In the genomic region with DNA sequence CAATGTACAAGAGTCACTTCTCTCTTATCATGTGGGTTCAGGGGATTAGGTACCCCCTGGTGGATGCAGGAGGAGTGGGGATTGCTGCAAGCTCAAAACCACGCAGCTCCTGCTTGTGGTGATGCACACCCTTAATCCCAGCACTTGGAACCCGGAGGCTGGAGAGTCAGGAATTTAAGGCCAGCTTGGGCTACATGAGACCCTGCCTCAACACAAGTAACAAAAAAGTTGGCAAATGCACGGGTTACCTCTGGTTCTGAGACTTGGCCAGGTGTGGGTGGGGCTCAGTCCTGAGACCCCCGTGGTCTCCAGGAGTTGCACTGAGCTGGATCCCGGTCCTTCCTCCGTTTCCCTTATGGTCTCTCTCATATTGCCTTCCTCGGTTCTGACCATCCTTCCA, we compare ENCODE assay signal across 11 mouse cellular contexts. TPM values are rescaled to one million over a fixed set of nuclear protein-coding genes. Genes with fewer than 3 reads are reported as not detected.
DNase-seq lines count a peak whose midpoint lies in the region; ATAC-seq and TF ChIP-seq lines count a peak whose summit lies in the region.
"Had no signal": no experiment of that assay in that cellular context is flagged by ENCODE, and none has a peak within 500 bp of the region (broad histone marks: within the 10 kb centered on the region; RNA-seq: fewer than 3 reads in every experiment).

No protein-coding gene starts in this region.

- no peak overlapping the region for H3K27ac ChIP-seq in heart, embryonic 12.5 days (ENCODE audit: poor library complexity, severe bottlenecking)
- no peak overlapping the region for H3K27ac ChIP-seq in heart, embryonic 10.5 days
- H3K27ac ChIP-seq in lung, embryonic 14.5 days (ENCODE audit: low read depth), result 0 out of 2 replicates have a peak overlapping the region, but pooled peaks have one; percentile 60
- peak overlapping the region; percentile 91 for H3K27ac ChIP-seq in bone marrow macrophage, adult 2 months (ENCODE audit: insufficient read depth, low read depth, low read length)
- peak overlapping the region; percentile 84; the same call in 1 of the 2 replicates for H3K27ac ChIP-seq in small intestine, adult 2 months (ENCODE audit: insufficient read depth, low read depth, low read length)
- H3K27ac ChIP-seq: liver, embryonic 15.5 days; midbrain, embryonic 15.5 days had no signal

- no peak for DNase-seq in heart, embryonic 10.5 days (ENCODE audit: low spot score)
- no peak for DNase-seq in lung, embryonic 14.5 days
- no peak for DNase-seq in lung, postnatal 10 days
- DNase-seq in adrenal gland, adult 18-20 months (ENCODE audit: low spot score in 2 of 2), result no peak
- DNase-seq: cerebellum, postnatal 36 days; gastrocnemius, postnatal 36 days had no signal

- peaks cover 5% of the 10 kb centered on the region for H3K27me3 ChIP-seq in heart, embryonic 12.5 days (replicated peaks)
- H3K27me3 ChIP-seq in heart, embryonic 10.5 days (ENCODE audit: insufficient read depth, poor library complexity, severe bottlenecking), result peaks cover 24% of the 10 kb centered on the region; the same call in 1 of the 2 replicates
- H3K27me3 ChIP-seq in lung, embryonic 14.5 days (ENCODE audit: insufficient read depth, low read length), result no peaks in the 10 kb centered on the region
- no peaks in the 10 kb centered on the region for H3K27me3 ChIP-seq in small intestine, adult 2 months (ENCODE audit: control insufficient read depth, insufficient read depth, low read length)

- no peaks in the 10 kb centered on the region for H3K9me3 ChIP-seq in heart, embryonic 12.5 days (replicated peaks)
- H3K9me3 ChIP-seq in heart, embryonic 10.5 days, result no peaks in the 10 kb centered on the region
- H3K9me3 ChIP-seq in lung, embryonic 14.5 days (ENCODE audit: low read depth, low read length), result no peaks in the 10 kb centered on the region
- H3K9me3 ChIP-seq: liver, embryonic 15.5 days; midbrain, embryonic 15.5 days had no signal

- H3K4me3 ChIP-seq in heart, embryonic 12.5 days, result no peak overlapping the region
- no peak overlapping the region for H3K4me3 ChIP-seq in heart, embryonic 10.5 days
- H3K4me3 ChIP-seq in lung, embryonic 14.5 days (ENCODE audit: low read depth, low read length), result no peak overlapping the region
- H3K4me3 ChIP-seq in bone marrow macrophage, adult 2 months (ENCODE audit: insufficient read depth, low read length), result no peak overlapping the region
- no peak overlapping the region for H3K4me3 ChIP-seq in small intestine, adult 2 months (ENCODE audit: low read depth, low read length)
- H3K4me3 ChIP-seq: liver, embryonic 15.5 days; midbrain, embryonic 15.5 days had no signal

- TF ChIP-seq CTCF in lung, embryonic 14.5 days (IDR thresholded peaks at IDR 0.05; ENCODE audit: low read depth), result no peak; the same call in 1 of the 2 replicates
- no peak for TF ChIP-seq CTCF in bone marrow macrophage, adult 2 months (IDR thresholded peaks at IDR 0.05; ENCODE audit: low read depth, low read length)
- no peak for TF ChIP-seq CTCF in small intestine, adult 2 months (IDR thresholded peaks at IDR 0.05; ENCODE audit: extremely low read depth, insufficient read length, insufficient replicate concordance, low read depth, low read length)

- no peak for TF ChIP-seq POLR2A in bone marrow macrophage, adult 2 months (IDR thresholded peaks at IDR 0.05; ENCODE audit: borderline replicate concordance, low read depth, low read length)
- no peak for TF ChIP-seq POLR2A in small intestine, adult 2 months (IDR thresholded peaks at IDR 0.05; ENCODE audit: low read depth, low read length)

- peaks cover 48% of the 10 kb centered on the region for H3K4me1 ChIP-seq in heart, embryonic 12.5 days (replicated peaks)
- H3K4me1 ChIP-seq in heart, embryonic 10.5 days, result peaks cover 62% of the 10 kb centered on the region
- H3K4me1 ChIP-seq in lung, embryonic 14.5 days (ENCODE audit: insufficient read depth), result peaks cover 14% of the 10 kb centered on the region
- H3K4me1 ChIP-seq in bone marrow macrophage, adult 2 months (ENCODE audit: control insufficient read depth, insufficient read depth, low read length), result peaks cover 55% of the 10 kb centered on the region
- peaks cover 34% of the 10 kb centered on the region for H3K4me1 ChIP-seq in small intestine, adult 2 months (ENCODE audit: control insufficient read depth, insufficient read depth, insufficient read length, low read length)

- 63% methylated on average over 7 of the region's 7 CpGs for WGBS in heart, embryonic 12.5 days
- WGBS in heart, embryonic 10.5 days, result 69% methylated on average over 7 of the region's 7 CpGs
- 70% methylated on average over 7 of the region's 7 CpGs for WGBS in lung, embryonic 14.5 days
- 76% methylated on average over 7 of the region's 7 CpGs for WGBS in small intestine, adult 2 months

- H3K4me2 ChIP-seq in heart, embryonic 12.5 days, result no peak overlapping the region
- H3K4me2 ChIP-seq in lung, embryonic 14.5 days, result no peak overlapping the region
- H3K4me2 ChIP-seq: liver, embryonic 15.5 days; midbrain, embryonic 15.5 days had no signal

- H3K36me3 ChIP-seq in heart, embryonic 12.5 days, result 0 out of 2 replicates have a peak, but pooled peaks cover 4% of the 10 kb centered on the region
- no peaks in the 10 kb centered on the region for H3K36me3 ChIP-seq in heart, embryonic 10.5 days
- no peaks in the 10 kb centered on the region for H3K36me3 ChIP-seq in lung, embryonic 14.5 days (ENCODE audit: insufficient read depth)
- H3K36me3 ChIP-seq in small intestine, adult 2 months (ENCODE audit: control insufficient read depth, insufficient read depth, low read length), result 0 out of 2 replicates have a peak, but pooled peaks cover 2% of the 10 kb centered on the region
- H3K36me3 ChIP-seq: midbrain, embryonic 15.5 days had no signal

- no peak for ATAC-seq in heart, embryonic 12.5 days (ENCODE audit: insufficient number of reproducible peaks, low FRiP score)
- no peak for ATAC-seq in lung, embryonic 14.5 days (ENCODE audit: insufficient read depth)
- ATAC-seq: midbrain, embryonic 15.5 days had no signal

- H3K9ac ChIP-seq in heart, embryonic 12.5 days, result 0 out of 2 replicates have a peak overlapping the region, but pooled peaks have one; percentile 14
- no peak overlapping the region for H3K9ac ChIP-seq in lung, embryonic 14.5 days
- H3K9ac ChIP-seq: liver, embryonic 15.5 days; midbrain, embryonic 15.5 days had no signal

RNA-seq across cellular contexts. Expression of gene Slc8b1, which starts 4.5 kb away (rescaled TPM):
- 4.3 and 4.5 TPM in 2 replicates for polyA plus RNA-seq in heart, embryonic 12.5 days (2016; fragmentation: Nextera tagmentation; extraction: Ambion mirVana)
- 4.2 and 5.9 TPM in 2 replicates for polyA plus RNA-seq in heart, embryonic 10.5 days (2016; fragmentation: Nextera tagmentation; extraction: Ambion mirVana)
- 2.7 and 3.6 TPM in 2 replicates for polyA plus RNA-seq in lung, embryonic 14.5 days (2014; fragmentation: Nextera tagmentation; extraction: Ambion mirVana)
- polyA plus RNA-seq in bone marrow macrophage, adult 2 months (2012; ENCODE audit: insufficient read depth, insufficient read length, missing spikeins), result 73.1 and 79.4 TPM in 2 replicates
- 8.0 and 12.1 TPM in 2 replicates for polyA plus RNA-seq in small intestine, adult 2 months (2012; rRNA removed)
- total RNA-seq in adrenal gland, adult 18-20 months (2021), result 10 to 100 TPM; 26.4 to 31.7 TPM

RNA-seq across cellular contexts. Expression of gene Plbd2, which starts 12.0 kb away (rescaled TPM):
- polyA plus RNA-seq in heart, embryonic 12.5 days (2016; fragmentation: Nextera tagmentation; extraction: Ambion mirVana), result 47.4 and 50.6 TPM in 2 replicates
- 43.9 and 46.6 TPM in 2 replicates for polyA plus RNA-seq in heart, embryonic 10.5 days (2016; fragmentation: Nextera tagmentation; extraction: Ambion mirVana)
- polyA plus RNA-seq in lung, embryonic 14.5 days (2014; fragmentation: Nextera tagmentation; extraction: Ambion mirVana), result 46.3 and 49.6 TPM in 2 replicates
- 46.8 and 55.1 TPM in 2 replicates for polyA plus RNA-seq in bone marrow macrophage, adult 2 months (2012; ENCODE audit: insufficient read depth, insufficient read length, missing spikeins)
- polyA plus RNA-seq in small intestine, adult 2 months (2012; rRNA removed), result 19.9 and 24.3 TPM in 2 replicates
- total RNA-seq in adrenal gland, adult 18-20 months (2021), result 10 to 100 TPM; 76.9 to 90.1 TPM

RNA-seq across cellular contexts. Expression of gene Sds, which starts 39.1 kb away (rescaled TPM):
- polyA plus RNA-seq in heart, embryonic 12.5 days (2016; fragmentation: Nextera tagmentation; extraction: Ambion mirVana), result not detected in 2 replicates
- polyA plus RNA-seq in heart, embryonic 10.5 days (2016; fragmentation: Nextera tagmentation; extraction: Ambion mirVana), result 0.16 and 0.23 TPM in 2 replicates
- not detected in 2 replicates for polyA plus RNA-seq in lung, embryonic 14.5 days (2014; fragmentation: Nextera tagmentation; extraction: Ambion mirVana)
- not detected in 2 replicates for polyA plus RNA-seq in bone marrow macrophage, adult 2 months (2012; ENCODE audit: insufficient read depth, insufficient read length, missing spikeins)
- not detected in 2 replicates for polyA plus RNA-seq in small intestine, adult 2 months (2012; rRNA removed)
- total RNA-seq in adrenal gland, adult 18-20 months (2021), result not detected
- polyA plus RNA-seq: midbrain, embryonic 15.5 days had no signal

RNA-seq across cellular contexts. Expression of gene Sdsl, which starts 42.8 kb away (rescaled TPM):
- 9.1 and 10.6 TPM in 2 replicates for polyA plus RNA-seq in heart, embryonic 12.5 days (2016; fragmentation: Nextera tagmentation; extraction: Ambion mirVana)
- polyA plus RNA-seq in heart, embryonic 10.5 days (2016; fragmentation: Nextera tagmentation; extraction: Ambion mirVana), result 7.5 and 7.7 TPM in 2 replicates
- 3.3 and 4.7 TPM in 2 replicates for polyA plus RNA-seq in lung, embryonic 14.5 days (2014; fragmentation: Nextera tagmentation; extraction: Ambion mirVana)
- polyA plus RNA-seq in bone marrow macrophage, adult 2 months (2012; ENCODE audit: insufficient read depth, insufficient read length, missing spikeins), result not detected in 2 replicates
- polyA plus RNA-seq in small intestine, adult 2 months (2012; rRNA removed), result 27.3 and 46.4 TPM in 2 replicates
- 10 to 100 TPM; 55.6 to 78.2 TPM for total RNA-seq in adrenal gland, adult 18-20 months (2021)

Comparison
In these comparisons a context has a peak if more than half of its experiments do, and no peak if none do; other contexts are left out.
1. H3K27ac ChIP-seq: peak in lung, embryonic 14.5 days (single experiment), bone marrow macrophage, adult 2 months (single experiment) and small intestine, adult 2 months (single experiment); none in heart, embryonic 12.5 days (single experiment) and heart, embryonic 10.5 days (single experiment).